Mouse (Mus musculus) bone marrow macrophage, adult 2 months (primary cell): Measurements from ENCODE around the gene Nkx6-2. TPM values are rescaled to one million over a fixed set of nuclear protein-coding genes. Genes with fewer than 3 reads are reported as not detected.

Source experiments
- H3K27ac ChIP-seq: 2 replicates; pipeline ENCODE4 v1.5.1; 2012; ENCODE audit warnings: low read depth, low read length; ENCODE audit not compliant: insufficient read depth
- H3K4me1 ChIP-seq: 2 replicates; pipeline ENCODE4 v1.6.1; 2012; ENCODE audit warnings: low read length; ENCODE audit not compliant: control insufficient read depth, insufficient read depth
- H3K4me3 ChIP-seq: 2 replicates; pipeline ENCODE4 v1.5.1; 2012; ENCODE audit warnings: mild to moderate bottlenecking, low read length, moderate library complexity; ENCODE audit not compliant: insufficient read depth
- CTCF ChIP-seq: IDR thresholded peaks from 2 replicates; pipeline ENCODE4 v1.5.1; 2012; ENCODE audit warnings: low read depth, mild to moderate bottlenecking, low read length, moderate library complexity
- POLR2A ChIP-seq: IDR thresholded peaks from 2 replicates; pipeline ENCODE4 v1.6.1; 2012; ENCODE audit warnings: mild to moderate bottlenecking, low read depth, low read length, borderline replicate concordance
- polyA plus RNA-seq: library from polyadenylated mRNA; stranded (reverse); fragments of >200 nt; gene quantifications from 2 replicates; pipeline ENCODE4 v1.2.4, GENCODE M21; 2012; ENCODE audit not compliant: missing spikeins, insufficient read depth, insufficient read length

Nkx6-2 gene
- not detected in 2 replicates for polyA plus RNA-seq

GRCm38 (mm10) chr7:139582595-139582994, at the start of gene Nkx6-2:
Gene Nkx6-2 (minus strand): TSS chr7:139582797.
- Histone ChIP-seq H3K4me1 (no peaks in the 10 kb centered on the region), H3K27ac (no peak within 1 kb of the TSS), H3K4me3 (peak within 1 kb of the TSS; percentile 15; the same call in 1 of the 2 replicates)
- TF ChIP-seq POLR2A = no peak

- Histone ChIP-seq H3K4me1 (no peaks in the 10 kb centered on the region), H3K27ac (no peak overlapping the region), H3K4me3 (no peak overlapping the region)
- TF ChIP-seq CTCF = no peak
- no peak for TF ChIP-seq POLR2A
These were observed 42.6 kb upstream of the Nkx6-2 start for GRCm38 (mm10) chr7:139625156-139625555.

GRCm38 (mm10) chr7:139622568-139622967, 40.0 kb upstream of the Nkx6-2 start:
- TF ChIP-seq CTCF (no peak), POLR2A (no peak)
- no peak overlapping the region for H3K4me3 ChIP-seq
- H3K27ac ChIP-seq = no peak overlapping the region
- H3K4me1 ChIP-seq = no peaks in the 10 kb centered on the region

- Histone ChIP-seq H3K4me1 (no peaks in the 10 kb centered on the region), H3K27ac (no peak overlapping the region), H3K4me3 (no peak overlapping the region)
- TF ChIP-seq POLR2A (no peak), CTCF (peak; percentile 77)
These were observed 33.5 kb upstream of the Nkx6-2 start for GRCm38 (mm10) chr7:139615767-139616766.

GRCm38 (mm10) chr7:139610328-139610727, 27.7 kb upstream of the Nkx6-2 start:
- TF ChIP-seq CTCF (no peak), POLR2A (no peak)
- H3K4me3 ChIP-seq = no peak overlapping the region
- no peak overlapping the region for H3K27ac ChIP-seq
- no peaks in the 10 kb centered on the region for H3K4me1 ChIP-seq

GRCm38 (mm10) chr7:139595862-139596261, 13.3 kb upstream of the Nkx6-2 start:
- H3K4me3 ChIP-seq = no peak overlapping the region
- H3K4me1 ChIP-seq = no peaks in the 10 kb centered on the region
- no peak overlapping the region for H3K27ac ChIP-seq
- no peak for TF ChIP-seq CTCF
- no peak for TF ChIP-seq POLR2A

- TF ChIP-seq CTCF (no peak), POLR2A (no peak)
- Histone ChIP-seq H3K4me3 (no peak overlapping the region), H3K4me1 (no peaks in the 10 kb centered on the region), H3K27ac (no peak overlapping the region)
These were observed 12.7 kb upstream of the Nkx6-2 start for GRCm38 (mm10) chr7:139595311-139595710.

- H3K4me3 ChIP-seq = no peak overlapping the region
- no peak for TF ChIP-seq POLR2A
- no peak for TF ChIP-seq CTCF
- no peak overlapping the region for H3K27ac ChIP-seq
- 0 out of 2 replicates have a peak, but pooled peaks cover 2% of the 10 kb centered on the region for H3K4me1 ChIP-seq
These were observed 8.7 kb upstream of the Nkx6-2 start for GRCm38 (mm10) chr7:139591311-139591710.

- no peak overlapping the region for H3K4me3 ChIP-seq
- TF ChIP-seq POLR2A (no peak), CTCF (no peak)
- H3K4me1 ChIP-seq = 0 out of 2 replicates have a peak, but pooled peaks cover 2% of the 10 kb centered on the region
- H3K27ac ChIP-seq = no peak overlapping the region
These were observed 7.7 kb upstream of the Nkx6-2 start for GRCm38 (mm10) chr7:139590302-139590701.

- Histone ChIP-seq H3K4me3 (no peak overlapping the region), H3K4me1 (0 out of 2 replicates have a peak, but pooled peaks cover 2% of the 10 kb centered on the region), H3K27ac (no peak overlapping the region)
- TF ChIP-seq POLR2A (no peak), CTCF (no peak)
These were observed 5.3 kb upstream of the Nkx6-2 start for GRCm38 (mm10) chr7:139587919-139588318.
